Mouse (Mus musculus) heart, embryonic 11.5 days (tissue): ENCODE results near the gene Sdk2. TPM values are rescaled to one million over a fixed set of nuclear protein-coding genes. Genes with fewer than 3 reads are reported as not detected.
A peak's percentile ranks its signal among the peaks of the same experiment; 100 is the strongest.

Experiments used
- ATAC-seq: fragments of 200-750 bp; cut with Nextera tagmentation; replicated peaks from 2 replicates; pipeline ENCODE4 v1.8.0; 2017; ENCODE audit warnings: moderate library complexity; ENCODE audit not compliant: insufficient number of reproducible peaks, low FRiP score, low TSS enrichment
- H3K27ac ChIP-seq: fragments of 300-500 bp; sonication (generic); 2 replicates; pipeline ENCODE4 v1.5.1; 2014; ENCODE audit warnings: mild to moderate bottlenecking, low read depth, low read length
- H3K27me3 ChIP-seq: fragments of 300-500 bp; sonication (generic); 2 replicates; pipeline ENCODE4 v1.6.1; 2014; ENCODE audit warnings: mild to moderate bottlenecking, low read length, mixed read lengths; ENCODE audit not compliant: control insufficient read depth, insufficient read depth
- H3K36me3 ChIP-seq: fragments of 300-500 bp; sonication (generic); 2 replicates; pipeline ENCODE4 v1.6.1; 2014; ENCODE audit warnings: mild to moderate bottlenecking, low read length, moderate library complexity, mixed read lengths; ENCODE audit not compliant: control insufficient read depth, insufficient read depth
- H3K4me1 ChIP-seq: fragments of 300-500 bp; sonication (generic); 2 replicates; pipeline ENCODE4 v1.6.1; 2014; ENCODE audit warnings: low read length; ENCODE audit not compliant: control insufficient read depth, insufficient read depth
- H3K4me2 ChIP-seq: fragments of 300-500 bp; sonication (generic); 2 replicates; pipeline ENCODE4 v1.6.1; 2014; ENCODE audit warnings: mild to moderate bottlenecking, moderate library complexity
- H3K4me3 ChIP-seq: fragments of 300-500 bp; sonication (generic); 2 replicates; pipeline ENCODE4 v1.5.1; 2014; ENCODE audit warnings: low read depth, low read length
- H3K9ac ChIP-seq: fragments of 300-500 bp; sonication (generic); 2 replicates; pipeline ENCODE4 v1.6.1; 2014; ENCODE audit warnings: mild to moderate bottlenecking, low read depth, low read length, moderate library complexity
- H3K9me3 ChIP-seq: fragments of 300-500 bp; sonication (generic); replicated peaks from 2 replicates; pipeline ENCODE4 v1.6.1; 2016; ENCODE audit warnings: low read length; ENCODE audit not compliant: control insufficient read depth
- WGBS: fragments of 180-500 bp; shearing (Covaris S2); extraction: QIAGEN DNeasy Blood & Tissue Kit; methylation state at CpG from one replicate; pipeline ENCODE4 v1.1.7; 2014; ENCODE audit not compliant: insufficient replicate concordance; 5-methylcytosine and 5-hydroxymethylcytosine counted together
- polyA plus RNA-seq: library from polyadenylated mRNA; unstranded; fragments of >200 nt; fragmentation: Nextera tagmentation; extraction: Ambion mirVana; gene quantifications from 2 replicates; pipeline ENCODE4 v1.2.1, GENCODE M21; 2014

Sdk2 gene
- polyA plus RNA-seq, 1 experiment from 2014 or later = 1.9 TPM

GRCm38 (mm10) chr11:114043530-114043929 lies 23.3 kb downstream of the Sdk2 start:
- no peaks in the 10 kb centered on the region for H3K36me3 ChIP-seq
- no peak overlapping the region for H3K4me2 ChIP-seq
- ATAC-seq = no peak
- H3K27me3 ChIP-seq = no peaks in the 10 kb centered on the region
- WGBS = 67% methylated on average over 7 of the region's 7 CpGs
- no peak overlapping the region for H3K27ac ChIP-seq
- H3K9me3 ChIP-seq = peaks cover 2% of the 10 kb centered on the region; the same call in 1 of the 2 replicates
- no peak overlapping the region for H3K4me3 ChIP-seq
- H3K4me1 ChIP-seq = peaks cover 37% of the 10 kb centered on the region
- H3K9ac ChIP-seq = no peak overlapping the region

GRCm38 (mm10) chr11:114040391-114041035 lies 26.3 kb downstream of the Sdk2 start:
- H3K9ac ChIP-seq = peak overlapping the region; percentile 36; the same call in 1 of the 2 replicates
- peak overlapping the region; percentile 55 for H3K4me2 ChIP-seq
- peak overlapping the region; percentile 89 for H3K27ac ChIP-seq
- no peaks in the 10 kb centered on the region for H3K36me3 ChIP-seq
- peak; percentile 64 for ATAC-seq
- no peaks in the 10 kb centered on the region for H3K9me3 ChIP-seq
- H3K4me1 ChIP-seq = peaks cover 33% of the 10 kb centered on the region
- 3% methylated on average over 10 of the region's 10 CpGs for WGBS
- no peak overlapping the region for H3K4me3 ChIP-seq
- no peaks in the 10 kb centered on the region for H3K27me3 ChIP-seq

- no peak for ATAC-seq
- Histone ChIP-seq H3K4me2 (no peak overlapping the region), H3K27ac (no peak overlapping the region), H3K36me3 (no peaks in the 10 kb centered on the region), H3K9ac (no peak overlapping the region), H3K9me3 (no peaks in the 10 kb centered on the region), H3K27me3 (no peaks in the 10 kb centered on the region), H3K4me1 (peaks cover 29% of the 10 kb centered on the region), H3K4me3 (no peak overlapping the region)
- WGBS = 55% methylated on average over 8 of the region's 8 CpGs
These were observed 28.8 kb downstream of the Sdk2 start for GRCm38 (mm10) chr11:114038036-114038435.

GRCm38 (mm10) chr11:114031491-114031890 lies 35.4 kb downstream of the Sdk2 start:
- Histone ChIP-seq H3K27me3 (no peaks in the 10 kb centered on the region), H3K4me2 (no peak overlapping the region), H3K9me3 (no peaks in the 10 kb centered on the region), H3K27ac (no peak overlapping the region), H3K36me3 (no peaks in the 10 kb centered on the region), H3K4me1 (peaks cover 14% of the 10 kb centered on the region), H3K4me3 (no peak overlapping the region), H3K9ac (no peak overlapping the region)
- no peak for ATAC-seq
- 79% methylated on average over 10 of the region's 10 CpGs for WGBS

GRCm38 (mm10) chr11:114030214-114030613 lies 36.6 kb downstream of the Sdk2 start:
- H3K27ac ChIP-seq = no peak overlapping the region
- H3K9ac ChIP-seq = no peak overlapping the region
- no peaks in the 10 kb centered on the region for H3K36me3 ChIP-seq
- H3K4me3 ChIP-seq = no peak overlapping the region
- H3K4me2 ChIP-seq = no peak overlapping the region
- 62% methylated on average over 7 of the region's 7 CpGs for WGBS
- ATAC-seq = no peak
- H3K27me3 ChIP-seq = no peaks in the 10 kb centered on the region
- H3K4me1 ChIP-seq = peaks cover 14% of the 10 kb centered on the region
- no peaks in the 10 kb centered on the region for H3K9me3 ChIP-seq

- Histone ChIP-seq H3K36me3 (no peaks in the 10 kb centered on the region), H3K9me3 (no peaks in the 10 kb centered on the region), H3K27me3 (no peaks in the 10 kb centered on the region), H3K27ac (no peak overlapping the region), H3K4me1 (peaks cover 21% of the 10 kb centered on the region), H3K9ac (no peak overlapping the region), H3K4me2 (no peak overlapping the region), H3K4me3 (no peak overlapping the region)
- WGBS = 29% methylated on average over 6 of the region's 6 CpGs
- ATAC-seq = no peak
These were observed 38.3 kb downstream of the Sdk2 start for GRCm38 (mm10) chr11:114028512-114028911.

GRCm38 (mm10) chr11:114028021-114028420 lies 38.8 kb downstream of the Sdk2 start:
- no peak; the same call in 1 of the 2 replicates for ATAC-seq
- peaks cover 21% of the 10 kb centered on the region for H3K4me1 ChIP-seq
- H3K36me3 ChIP-seq = no peaks in the 10 kb centered on the region

GRCm38 (mm10) chr11:114025056-114025455 lies 41.8 kb downstream of the Sdk2 start:
- no peak for ATAC-seq
- H3K27me3 ChIP-seq = no peaks in the 10 kb centered on the region
- H3K4me2 ChIP-seq = no peak overlapping the region
- H3K9ac ChIP-seq = no peak overlapping the region
- H3K9me3 ChIP-seq = no peaks in the 10 kb centered on the region
- peaks cover 21% of the 10 kb centered on the region for H3K4me1 ChIP-seq
- WGBS = 55% methylated on average over 2 of the region's 2 CpGs
- no peak overlapping the region for H3K27ac ChIP-seq
- no peaks in the 10 kb centered on the region for H3K36me3 ChIP-seq
- H3K4me3 ChIP-seq = no peak overlapping the region

More at GRCm38 (mm10) chr11:114028021-114028420, 38.8 kb downstream of the Sdk2 start:
- H3K9me3 ChIP-seq = no peaks in the 10 kb centered on the region
- no peaks in the 10 kb centered on the region for H3K27me3 ChIP-seq
- no peak overlapping the region for H3K4me3 ChIP-seq
- H3K9ac ChIP-seq = no peak overlapping the region
- WGBS = 53% methylated on average over 6 of the region's 6 CpGs
- no peak overlapping the region for H3K4me2 ChIP-seq
- no peak overlapping the region for H3K27ac ChIP-seq

- 7% methylated on average over 1 of the region's 1 CpGs for WGBS
- Histone ChIP-seq H3K4me1 (peaks cover 24% of the 10 kb centered on the region), H3K4me2 (no peak overlapping the region), H3K4me3 (no peak overlapping the region), H3K27me3 (no peaks in the 10 kb centered on the region), H3K27ac (no peak overlapping the region), H3K9ac (no peak overlapping the region), H3K36me3 (no peaks in the 10 kb centered on the region), H3K9me3 (no peaks in the 10 kb centered on the region)
- ATAC-seq = no peak
These were observed 42.9 kb downstream of the Sdk2 start for GRCm38 (mm10) chr11:114023965-114024364.
